Mouse (Mus musculus) liver, embryonic 13.5 days (tissue): ENCODE measurements around the gene Egfr. TPM values are rescaled to one million over a fixed set of nuclear protein-coding genes. Genes with fewer than 3 reads are reported as not detected.

Source experiments
- ATAC-seq: fragments of 200-750 bp; cut with Nextera tagmentation; 2 replicates; pipeline ENCODE4 v1.8.0; 2017; ENCODE audit warnings: low read depth, mild to moderate bottlenecking, moderate number of reproducible peaks, moderate library complexity
- DNase-seq: peaks from one replicate; pipeline ENCODE4 v3.0.0; 2022
- H3K27ac ChIP-seq: fragments of 300-500 bp; sonication (generic); 2 replicates; pipeline ENCODE4 v1.5.1; 2015; ENCODE audit warnings: moderate library complexity, mild to moderate bottlenecking, inconsistent platforms
- H3K27me3 ChIP-seq: fragments of 300-500 bp; sonication (generic); 2 replicates; pipeline ENCODE4 v1.6.1; 2015; ENCODE audit warnings: mild to moderate bottlenecking, inconsistent platforms
- H3K36me3 ChIP-seq: fragments of 300-500 bp; sonication (generic); 2 replicates; pipeline ENCODE4 v1.6.1; 2015; ENCODE audit warnings: mild to moderate bottlenecking, inconsistent platforms
- H3K4me1 ChIP-seq: fragments of 300-500 bp; sonication (generic); replicated peaks from 2 replicates; pipeline ENCODE4 v1.6.1; 2015; ENCODE audit warnings: inconsistent platforms
- H3K4me2 ChIP-seq: fragments of 300-500 bp; sonication (generic); 2 replicates; pipeline ENCODE4 v1.6.1; 2015; ENCODE audit warnings: inconsistent platforms, mild to moderate bottlenecking, moderate library complexity
- H3K4me3 ChIP-seq: fragments of 300-500 bp; sonication (generic); replicated peaks from 2 replicates; pipeline ENCODE4 v1.5.1; 2015; ENCODE audit warnings: mild to moderate bottlenecking, inconsistent platforms
- H3K9ac ChIP-seq: fragments of 300-500 bp; sonication (generic); 2 replicates; pipeline ENCODE4 v1.6.1; 2015; ENCODE audit warnings: mild to moderate bottlenecking, inconsistent platforms
- H3K9me3 ChIP-seq: fragments of 300-500 bp; sonication (generic); replicated peaks from 2 replicates; pipeline ENCODE4 v1.6.1; 2016; ENCODE audit warnings: inconsistent platforms
- WGBS: fragments of 180-500 bp; shearing (Covaris S2); methylation state at CpG from one replicate; pipeline ENCODE4 v1.1.7; 2015; ENCODE audit not compliant: insufficient replicate concordance; 5-methylcytosine and 5-hydroxymethylcytosine counted together
- polyA plus RNA-seq: library from polyadenylated mRNA; unstranded; fragments of >200 nt; fragmentation: Nextera tagmentation; extraction: Ambion mirVana; gene quantifications from 2 replicates; pipeline ENCODE4 v1.2.1, GENCODE M21; 2015

Egfr gene
- polyA plus RNA-seq, 1 experiment from 2014 or later, result 0.67 TPM

GRCm38 (mm10) chr11:16871120-16871519 lies 119.1 kb downstream of the Egfr start:
- Histone ChIP-seq H3K4me3 (no peak overlapping the region), H3K4me2 (no peak overlapping the region), H3K4me1 (no peaks in the 10 kb centered on the region), H3K27me3 (no peaks in the 10 kb centered on the region), H3K9ac (no peak overlapping the region), H3K9me3 (no peaks in the 10 kb centered on the region), H3K27ac (no peak overlapping the region), H3K36me3 (no peaks in the 10 kb centered on the region)
- no peak for ATAC-seq
- DNase-seq, result peak; percentile 7
- 53% methylated on average over 5 of the region's 5 CpGs for WGBS

GRCm38 (mm10) chr11:16877676-16878378 lies 125.8 kb downstream of the Egfr start:
- H3K27me3 ChIP-seq, result no peaks in the 10 kb centered on the region
- no peaks in the 10 kb centered on the region for H3K9me3 ChIP-seq
- H3K9ac ChIP-seq, result no peak overlapping the region
- H3K4me3 ChIP-seq, result no peak overlapping the region
- no peak overlapping the region for H3K4me2 ChIP-seq
- WGBS, result 50% methylated on average over 9 of the region's 9 CpGs
- H3K27ac ChIP-seq, result no peak overlapping the region
- ATAC-seq, result no peak
- no peak for DNase-seq
- no peaks in the 10 kb centered on the region for H3K4me1 ChIP-seq
- H3K36me3 ChIP-seq, result no peaks in the 10 kb centered on the region

- DNase-seq (no peak), ATAC-seq (no peak)
- Histone ChIP-seq H3K36me3 (no peaks in the 10 kb centered on the region), H3K4me2 (no peak overlapping the region), H3K4me1 (no peaks in the 10 kb centered on the region), H3K27me3 (no peaks in the 10 kb centered on the region), H3K9me3 (no peaks in the 10 kb centered on the region), H3K9ac (no peak overlapping the region), H3K4me3 (no peak overlapping the region), H3K27ac (no peak overlapping the region)
- WGBS, result 62% methylated on average over 4 of the region's 4 CpGs
Measured at GRCm38 (mm10) chr11:16881932-16882331, 129.9 kb downstream of the Egfr start.

- WGBS, result 53% methylated on average over 6 of the region's 6 CpGs
- Histone ChIP-seq H3K4me3 (no peak overlapping the region), H3K36me3 (no peaks in the 10 kb centered on the region), H3K4me2 (no peak overlapping the region), H3K4me1 (no peaks in the 10 kb centered on the region), H3K9ac (no peak overlapping the region), H3K9me3 (no peaks in the 10 kb centered on the region), H3K27me3 (no peaks in the 10 kb centered on the region), H3K27ac (no peak overlapping the region)
- no peak for DNase-seq
- ATAC-seq, result no peak
Measured at GRCm38 (mm10) chr11:16886152-16886551, 134.1 kb downstream of the Egfr start.

- H3K4me1 ChIP-seq, result no peaks in the 10 kb centered on the region
- no peaks in the 10 kb centered on the region for H3K9me3 ChIP-seq
- no peak overlapping the region for H3K27ac ChIP-seq
- H3K4me3 ChIP-seq, result no peak overlapping the region
- H3K4me2 ChIP-seq, result no peak overlapping the region
- H3K27me3 ChIP-seq, result no peaks in the 10 kb centered on the region
- H3K36me3 ChIP-seq, result no peaks in the 10 kb centered on the region
- H3K9ac ChIP-seq, result no peak overlapping the region
- DNase-seq, result no peak
- no peak for ATAC-seq
Measured at GRCm38 (mm10) chr11:16888086-16888485, 136.1 kb downstream of the Egfr start.

GRCm38 (mm10) chr11:16895441-16896356 lies 143.7 kb downstream of the Egfr start:
- no peak for DNase-seq
- Histone ChIP-seq H3K9me3 (no peaks in the 10 kb centered on the region), H3K4me2 (no peak overlapping the region), H3K36me3 (no peaks in the 10 kb centered on the region), H3K27ac (no peak overlapping the region), H3K9ac (no peak overlapping the region), H3K4me3 (no peak overlapping the region), H3K4me1 (0 out of 2 replicates have a peak, but pooled peaks cover 3% of the 10 kb centered on the region), H3K27me3 (no peaks in the 10 kb centered on the region)
- 61% methylated on average over 13 of the region's 13 CpGs for WGBS
- ATAC-seq, result no peak

GRCm38 (mm10) chr11:16897681-16898080 lies 145.7 kb downstream of the Egfr start:
- Histone ChIP-seq H3K27ac (no peak overlapping the region), H3K36me3 (no peaks in the 10 kb centered on the region), H3K9ac (no peak overlapping the region), H3K9me3 (no peaks in the 10 kb centered on the region), H3K27me3 (no peaks in the 10 kb centered on the region), H3K4me3 (no peak overlapping the region), H3K4me1 (0 out of 2 replicates have a peak, but pooled peaks cover 8% of the 10 kb centered on the region), H3K4me2 (no peak overlapping the region)
- WGBS, result 67% methylated on average over 2 of the region's 2 CpGs
- ATAC-seq (no peak), DNase-seq (no peak)

GRCm38 (mm10) chr11:16900182-16900581 lies 148.2 kb downstream of the Egfr start:
- no peak overlapping the region for H3K27ac ChIP-seq
- ATAC-seq, result no peak
- WGBS, result 59% methylated on average over 1 of the region's 1 CpGs

GRCm38 (mm10) chr11:16900653-16901416 lies 148.8 kb downstream of the Egfr start:
- no peak overlapping the region for H3K27ac ChIP-seq
- 0 out of 2 replicates have a peak, but pooled peaks cover 8% of the 10 kb centered on the region for H3K4me1 ChIP-seq
- H3K4me2 ChIP-seq, result no peak overlapping the region
- DNase-seq, result no peak
- H3K9me3 ChIP-seq, result no peaks in the 10 kb centered on the region
- no peak overlapping the region for H3K4me3 ChIP-seq
- H3K36me3 ChIP-seq, result no peaks in the 10 kb centered on the region
- no peaks in the 10 kb centered on the region for H3K27me3 ChIP-seq
- WGBS, result 56% methylated on average over 8 of the region's 8 CpGs
- H3K9ac ChIP-seq, result no peak overlapping the region
- peak; percentile 51 for ATAC-seq

More at GRCm38 (mm10) chr11:16900182-16900581, 148.2 kb downstream of the Egfr start:
- Histone ChIP-seq H3K9ac (no peak overlapping the region), H3K27me3 (no peaks in the 10 kb centered on the region), H3K4me3 (no peak overlapping the region), H3K4me2 (no peak overlapping the region), H3K4me1 (0 out of 2 replicates have a peak, but pooled peaks cover 8% of the 10 kb centered on the region), H3K9me3 (no peaks in the 10 kb centered on the region), H3K36me3 (no peaks in the 10 kb centered on the region)
- DNase-seq, result no peak

GRCm38 (mm10) chr11:16904302-16905011 lies 152.5 kb downstream of the Egfr start:
- no peak for DNase-seq
- H3K4me1 ChIP-seq, result 0 out of 2 replicates have a peak, but pooled peaks cover 8% of the 10 kb centered on the region
- H3K4me3 ChIP-seq, result no peak overlapping the region

GRCm38 (mm10) chr11:16905012-16905332 lies 153.0 kb downstream of the Egfr start:
- no peak for DNase-seq
- Histone ChIP-seq H3K4me1 (0 out of 2 replicates have a peak, but pooled peaks cover 8% of the 10 kb centered on the region), H3K9me3 (no peaks in the 10 kb centered on the region), H3K27me3 (no peaks in the 10 kb centered on the region), H3K9ac (no peak overlapping the region), H3K27ac (no peak overlapping the region), H3K4me3 (no peak overlapping the region), H3K4me2 (no peak overlapping the region), H3K36me3 (no peaks in the 10 kb centered on the region)
- WGBS, result 53% methylated on average over 3 of the region's 3 CpGs
- ATAC-seq, result no peak

More at GRCm38 (mm10) chr11:16904302-16905011, 152.5 kb downstream of the Egfr start:
- WGBS, result 69% methylated on average over 8 of the region's 8 CpGs
- no peaks in the 10 kb centered on the region for H3K36me3 ChIP-seq
- no peak overlapping the region for H3K9ac ChIP-seq
- no peak overlapping the region for H3K27ac ChIP-seq
- H3K4me2 ChIP-seq, result no peak overlapping the region
- H3K27me3 ChIP-seq, result no peaks in the 10 kb centered on the region
- no peaks in the 10 kb centered on the region for H3K9me3 ChIP-seq
- ATAC-seq, result no peak
